Mouse (Mus musculus) G1E (cell line): Measurements from ENCODE around the gene Akr1cl.

Experiments used
- CTCF ChIP-seq: IDR thresholded peaks from 2 replicates; pipeline ENCODE4 v1.5.1; 2012; ENCODE audit warnings: low read depth, low read length, inconsistent platforms, mixed read lengths
- GATA2 ChIP-seq: IDR thresholded peaks from 2 replicates; pipeline ENCODE4 v1.6.1; 2012; ENCODE audit warnings: low read depth, low read length, inconsistent platforms, borderline replicate concordance
- POLR2AphosphoS5 ChIP-seq: IDR thresholded peaks from 2 replicates; pipeline ENCODE4 v1.6.1; 2012; ENCODE audit warnings: low read depth, low read length, inconsistent platforms; ENCODE audit not compliant: insufficient replicate concordance

DNA sequence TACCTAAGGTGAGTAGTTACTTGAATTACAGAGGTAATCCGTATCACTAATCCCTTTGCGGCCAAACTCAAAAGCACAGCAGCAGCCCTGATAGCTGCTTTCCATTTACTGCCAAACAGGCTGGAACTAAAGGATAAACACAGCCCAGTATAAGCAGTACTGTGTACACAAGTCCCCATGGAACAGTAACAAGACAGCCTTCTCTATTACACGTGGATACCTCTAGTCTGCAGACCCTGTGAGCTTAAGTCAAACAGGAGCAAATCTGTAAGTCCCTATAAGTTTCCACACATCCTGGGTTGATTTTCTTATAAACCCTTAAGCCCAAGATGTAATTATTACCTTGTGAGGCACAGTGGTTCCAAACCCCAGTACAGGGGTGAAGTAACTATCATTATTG lies 3.0 kb upstream of the Akr1cl start:
- TF ChIP-seq CTCF (no peak), GATA2 (no peak), POLR2AphosphoS5 (no peak)
